Mouse (Mus musculus): ENCODE results near the gene Mfap1b. TPM values are rescaled to one million over a fixed set of nuclear protein-coding genes. Genes with fewer than 3 reads are reported as not detected.
A peak's percentile ranks its signal among the peaks of the same experiment; 100 is the strongest.

Mfap1b gene
- polyA plus RNA-seq, 1 experiment from 2014 or later = 66.2 TPM

GRCm38 (mm10) chr2:121414139-121414685 lies 59.7 kb downstream of the Mfap1b start:
- Histone ChIP-seq H3K27ac (replicated peaks; ENCODE audit: low read depth, low read length) (peak overlapping the region; percentile 95), H3K27me3 (ENCODE audit: control insufficient read depth, insufficient read depth, low read length) (no peaks in the 10 kb centered on the region), H3K4me3 (ENCODE audit: low read depth, low read length) (peak overlapping the region; percentile 100), H3K4me1 (ENCODE audit: control insufficient read depth, insufficient read depth, low read length) (peaks cover 6% of the 10 kb centered on the region; the same call in 1 of the 2 replicates), H3K36me3 (ENCODE audit: control insufficient read depth, insufficient read depth, low read length) (peaks cover 5% of the 10 kb centered on the region; the same call in 1 of the 2 replicates), H3K9ac (ENCODE audit: low read length) (peak overlapping the region; percentile 100), H3K4me2 (ENCODE audit: low read depth, severe bottlenecking) (peak overlapping the region; percentile 64), H3K9me3 (ENCODE audit: control insufficient read depth, low read length) (no peaks in the 10 kb centered on the region)
- DNase-seq (ENCODE audit: low spot score) (peak; percentile 63), ATAC-seq (ENCODE audit: insufficient number of reproducible peaks, low FRiP score, low TSS enrichment, low read depth) (peak; percentile 35)
- WGBS = under 1% methylated on average over 29 of the region's 32 CpGs

GRCm38 (mm10) chr2:121413387-121414042 lies 60.4 kb downstream of the Mfap1b start, which contains the start of the genes Pdia3 and Catsper2:
Gene Pdia3 (plus strand): TSS chr2:121413775.
Gene Catsper2 (minus strand): TSS chr2:121413792.
- peak within 1 kb of the TSS; percentile 96 for H3K27ac ChIP-seq (replicated peaks; ENCODE audit: low read depth, low read length)
- DNase-seq (ENCODE audit: low spot score) (peak; percentile 96), ATAC-seq (ENCODE audit: insufficient number of reproducible peaks, low FRiP score, low TSS enrichment, low read depth) (peak; percentile 98)
- H3K9ac ChIP-seq (ENCODE audit: low read length) = peak within 1 kb of the TSS; percentile 100
- H3K36me3 ChIP-seq (ENCODE audit: control insufficient read depth, insufficient read depth, low read length) = peaks cover 3% of the 10 kb centered on the region; the same call in 1 of the 2 replicates
- under 1% methylated on average over 64 of the region's 68 CpGs for WGBS
- H3K9me3 ChIP-seq (ENCODE audit: control insufficient read depth, low read length) = no peaks in the 10 kb centered on the region
- peak within 1 kb of the TSS; percentile 100 for H3K4me3 ChIP-seq (ENCODE audit: low read depth, low read length)
- H3K4me2 ChIP-seq (ENCODE audit: low read depth, severe bottlenecking) = peak within 1 kb of the TSS; percentile 64
- peaks cover 6% of the 10 kb centered on the region; the same call in 1 of the 2 replicates for H3K4me1 ChIP-seq (ENCODE audit: control insufficient read depth, insufficient read depth, low read length)
- no peaks in the 10 kb centered on the region for H3K27me3 ChIP-seq (ENCODE audit: control insufficient read depth, insufficient read depth, low read length)

GRCm38 (mm10) chr2:121412843-121413386 lies 61.0 kb downstream of the Mfap1b start:
- H3K27me3 ChIP-seq (ENCODE audit: control insufficient read depth, insufficient read depth, low read length) = no peaks in the 10 kb centered on the region
- ATAC-seq (ENCODE audit: insufficient number of reproducible peaks, low FRiP score, low TSS enrichment, low read depth) = peak; percentile 14; the same call in 1 of the 2 replicates
- H3K4me2 ChIP-seq (ENCODE audit: low read depth, severe bottlenecking) = peak overlapping the region; percentile 60
- H3K9me3 ChIP-seq (ENCODE audit: control insufficient read depth, low read length) = no peaks in the 10 kb centered on the region
- H3K9ac ChIP-seq (ENCODE audit: low read length) = peak overlapping the region; percentile 100
- WGBS = 13% methylated on average over 4 of the region's 4 CpGs
- no peaks in the 10 kb centered on the region for H3K36me3 ChIP-seq (ENCODE audit: control insufficient read depth, insufficient read depth, low read length)
- H3K27ac ChIP-seq (replicated peaks; ENCODE audit: low read depth, low read length) = peak overlapping the region; percentile 96
- no peak for DNase-seq (ENCODE audit: low spot score)
- H3K4me3 ChIP-seq (ENCODE audit: low read depth, low read length) = peak overlapping the region; percentile 100
- H3K4me1 ChIP-seq (ENCODE audit: control insufficient read depth, insufficient read depth, low read length) = peaks cover 6% of the 10 kb centered on the region; the same call in 1 of the 2 replicates

Small RNAs within 50 kb of the gene (microRNA-seq; reads per million reads assigned to microRNA genes)
- gene Gm22953 = not detected

Other genes with a start within 250 kb of the Mfap1b start
- 104 TPM in 2 replicates for gene Trp53bp1, start 202.7 kb downstream of the Mfap1b start, polyA plus RNA-seq (2014; fragmentation: Nextera tagmentation; extraction: Ambion mirVana)
- 2.9 and 3.6 TPM in 2 replicates for gene Map1a, start 184.5 kb downstream of the Mfap1b start, polyA plus RNA-seq (2014; fragmentation: Nextera tagmentation; extraction: Ambion mirVana)
- 8.5 and 8.6 TPM in 2 replicates for gene Ppip5k1, start 118.7 kb downstream of the Mfap1b start, polyA plus RNA-seq (2014; fragmentation: Nextera tagmentation; extraction: Ambion mirVana)
- gene Ckmt1, start 116.4 kb downstream of the Mfap1b start, polyA plus RNA-seq (2014; fragmentation: Nextera tagmentation; extraction: Ambion mirVana) = 2.0 and 2.1 TPM in 2 replicates
- not detected in 2 replicates for gene Strc, start 86.9 kb downstream of the Mfap1b start, polyA plus RNA-seq (2014; fragmentation: Nextera tagmentation; extraction: Ambion mirVana)
- gene Pdia3, start 60.3 kb downstream of the Mfap1b start, polyA plus RNA-seq (2014; fragmentation: Nextera tagmentation; extraction: Ambion mirVana) = 540 and 632 TPM in 2 replicates
- gene Catsper2, start 60.3 kb downstream of the Mfap1b start, polyA plus RNA-seq (2014; fragmentation: Nextera tagmentation; extraction: Ambion mirVana) = 1.7 and 2.0 TPM in 2 replicates
- 9.6 and 9.7 TPM in 2 replicates for gene Ell3, start 29.8 kb downstream of the Mfap1b start, polyA plus RNA-seq (2014; fragmentation: Nextera tagmentation; extraction: Ambion mirVana)
- gene Serf2, start 24.9 kb downstream of the Mfap1b start, polyA plus RNA-seq (2014; fragmentation: Nextera tagmentation; extraction: Ambion mirVana) = 538 and 540 TPM in 2 replicates
- gene Hypk, start 20.8 kb downstream of the Mfap1b start, polyA plus RNA-seq (2014; fragmentation: Nextera tagmentation; extraction: Ambion mirVana) = 122 and 124 TPM in 2 replicates
- 0.12 and 0.37 TPM in 2 replicates for gene Serinc4, start 17.3 kb downstream of the Mfap1b start, polyA plus RNA-seq (2014; fragmentation: Nextera tagmentation; extraction: Ambion mirVana)
- 33.7 and 37.2 TPM in 2 replicates for gene Mfap1a, start 32.6 kb upstream of the Mfap1b start, polyA plus RNA-seq (2014; fragmentation: Nextera tagmentation; extraction: Ambion mirVana)
- 10.0 and 10.4 TPM in 2 replicates for gene Wdr76, start 32.7 kb upstream of the Mfap1b start, polyA plus RNA-seq (2014; fragmentation: Nextera tagmentation; extraction: Ambion mirVana)